Mouse (Mus musculus) heart, embryonic 14.5 days (tissue): ENCODE results near the gene Lpin2. TPM values are rescaled to one million over a fixed set of nuclear protein-coding genes. Genes with fewer than 3 reads are reported as not detected.

Experiments used
- ATAC-seq: fragments of 200-750 bp; cut with Nextera tagmentation; 2 replicates; pipeline ENCODE4 v1.8.0; 2017; ENCODE audit warnings: low read depth, moderate TSS enrichment; ENCODE audit not compliant: insufficient number of reproducible peaks, insufficient read depth, low FRiP score
- H3K27ac ChIP-seq, 2 experiments: fragments of 200-500 bp in 1 of 2; fragments of 300-500 bp in 1 of 2; sonication (generic) in 1 of 2; replicated peaks in 1 of 2; 2 replicates each; pipeline ENCODE4 v1.5.1; 2012 to 2014; ENCODE audit warnings: low read depth in 2 of 2, low read length in 2 of 2, control low read depth in 1 of 2, mild to moderate bottlenecking in 1 of 2, mixed read lengths in 1 of 2; ENCODE audit not compliant: control insufficient read depth in 1 of 2, insufficient read depth in 1 of 2
- H3K27me3 ChIP-seq: fragments of 300-500 bp; sonication (generic); 2 replicates; pipeline ENCODE4 v1.6.1; 2014; ENCODE audit warnings: mild to moderate bottlenecking, low read length, control low read depth; ENCODE audit not compliant: control insufficient read depth, insufficient read depth
- H3K36me3 ChIP-seq: fragments of 300-500 bp; sonication (generic); 2 replicates; pipeline ENCODE4 v1.6.1; 2014; ENCODE audit warnings: mild to moderate bottlenecking, control low read depth, low read length, mixed read lengths; ENCODE audit not compliant: control insufficient read depth, insufficient read depth
- H3K4me1 ChIP-seq, 2 experiments: fragments of 200-500 bp in 1 of 2; fragments of 300-500 bp in 1 of 2; sonication (generic) in 1 of 2; 2 replicates each; pipeline ENCODE4 v1.6.1; 2012 to 2014; ENCODE audit warnings: low read length in 2 of 2, control low read depth in 1 of 2, mixed read lengths in 1 of 2; ENCODE audit not compliant: control insufficient read depth in 2 of 2, insufficient read depth in 2 of 2
- H3K4me2 ChIP-seq: fragments of 300-500 bp; sonication (generic); 2 replicates; pipeline ENCODE4 v1.6.1; 2014; ENCODE audit warnings: mild to moderate bottlenecking, low read length
- H3K4me3 ChIP-seq, 2 experiments: fragments of 200-500 bp in 1 of 2; fragments of 300-500 bp in 1 of 2; sonication (generic) in 1 of 2; 2 replicates each; pipeline ENCODE4 v1.5.1; 2012 to 2014; ENCODE audit warnings: low read length in 2 of 2, mild to moderate bottlenecking in 2 of 2, control low read depth in 1 of 2, low read depth in 1 of 2, moderate library complexity in 1 of 2; ENCODE audit not compliant: control insufficient read depth in 1 of 2, insufficient read depth in 1 of 2
- H3K9ac ChIP-seq: fragments of 300-500 bp; sonication (generic); 2 replicates; pipeline ENCODE4 v1.6.1; 2014; ENCODE audit warnings: mild to moderate bottlenecking, low read length
- H3K9me3 ChIP-seq: fragments of 300-500 bp; sonication (generic); 2 replicates; pipeline ENCODE4 v1.6.1; 2016; ENCODE audit warnings: low read length, control low read depth; ENCODE audit not compliant: control insufficient read depth
- WGBS: fragments of 180-500 bp; shearing (Covaris S2); extraction: QIAGEN DNeasy Blood & Tissue Kit; methylation state at CpG from one replicate; pipeline ENCODE4 v1.1.7; 2014; 5-methylcytosine and 5-hydroxymethylcytosine counted together
- polyA plus RNA-seq: library from polyadenylated mRNA; unstranded; fragments of >200 nt; fragmentation: Nextera tagmentation; extraction: Ambion mirVana; gene quantifications from 2 replicates; pipeline ENCODE4 v1.2.1, GENCODE M21; 2014

The Lpin2 gene
- polyA plus RNA-seq, 1 experiment from 2014 or later: 15.2 TPM

DNA sequence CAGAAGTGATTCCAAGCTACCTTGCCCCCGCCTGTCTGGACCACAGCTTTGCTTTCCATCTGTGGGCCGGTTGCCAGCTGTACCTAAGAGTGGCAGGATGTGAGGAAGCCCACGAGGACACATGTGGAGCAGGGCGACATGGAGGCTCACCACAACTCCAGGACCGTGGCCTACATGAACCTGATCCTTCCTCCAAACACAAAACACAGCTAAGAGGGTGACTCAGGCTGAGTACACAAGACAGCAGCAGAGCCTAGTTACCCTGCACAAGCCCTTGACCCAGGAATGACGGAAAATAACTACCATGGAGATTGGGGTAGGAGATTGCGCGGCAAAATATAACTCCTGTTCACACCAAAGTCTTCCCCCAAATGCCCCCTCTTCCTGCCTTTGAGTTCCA lies 85.0 kb downstream of the Lpin2 start:
- H3K27ac ChIP-seq: peak overlapping the region in 1 of 2 experiments; percentile 82; a peak in 1 of 4 replicates

DNA sequence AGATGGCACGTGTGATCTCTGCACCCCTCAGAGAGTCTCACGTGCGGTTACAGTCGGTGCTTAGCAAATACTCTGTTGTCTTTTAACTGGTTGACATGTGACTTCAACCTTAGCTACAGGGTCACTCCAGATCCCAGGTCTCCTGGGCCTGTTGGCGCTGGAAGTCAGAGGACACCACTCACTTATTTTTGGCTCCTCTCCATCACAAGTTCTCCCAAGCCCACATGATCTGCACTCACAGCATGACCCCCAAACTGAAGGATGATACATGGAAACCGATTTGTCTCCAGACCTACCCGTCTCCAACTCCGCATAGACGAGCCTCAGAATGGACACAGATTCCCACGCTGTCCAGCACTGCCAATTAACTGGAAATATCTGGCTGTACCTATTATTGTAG lies 85.8 kb downstream of the Lpin2 start:
- Histone ChIP-seq H3K27ac (peak overlapping the region; percentile 82 to 86), H3K36me3 (peaks cover 8% of the 10 kb centered on the region), H3K4me3 (no peak overlapping the region), H3K9me3 (no peaks in the 10 kb centered on the region), H3K4me1 (peaks cover 40 to 51% of the 10 kb centered on the region in 2 experiments), H3K27me3 (no peaks in the 10 kb centered on the region), H3K9ac (no peak overlapping the region), H3K4me2 (peak overlapping the region; percentile 9; the same call in 1 of the 2 replicates)
- WGBS: 48% methylated on average over 10 of the region's 10 CpGs
- ATAC-seq: peak; percentile 19; the same call in 1 of the 2 replicates

More for the DNA sequence above, 85.0 kb downstream of the Lpin2 start:
- 73% methylated on average over 8 of the region's 8 CpGs for WGBS
- H3K36me3 ChIP-seq: peaks cover 1% of the 10 kb centered on the region; the same call in 1 of the 2 replicates
- H3K9me3 ChIP-seq: no peaks in the 10 kb centered on the region
- no peak overlapping the region for H3K9ac ChIP-seq
- H3K4me1 ChIP-seq: peaks cover 40 to 51% of the 10 kb centered on the region in 2 experiments
- no peak overlapping the region for H3K4me3 ChIP-seq
- no peak for ATAC-seq
- H3K27me3 ChIP-seq: no peaks in the 10 kb centered on the region
- no peak overlapping the region for H3K4me2 ChIP-seq

DNA sequence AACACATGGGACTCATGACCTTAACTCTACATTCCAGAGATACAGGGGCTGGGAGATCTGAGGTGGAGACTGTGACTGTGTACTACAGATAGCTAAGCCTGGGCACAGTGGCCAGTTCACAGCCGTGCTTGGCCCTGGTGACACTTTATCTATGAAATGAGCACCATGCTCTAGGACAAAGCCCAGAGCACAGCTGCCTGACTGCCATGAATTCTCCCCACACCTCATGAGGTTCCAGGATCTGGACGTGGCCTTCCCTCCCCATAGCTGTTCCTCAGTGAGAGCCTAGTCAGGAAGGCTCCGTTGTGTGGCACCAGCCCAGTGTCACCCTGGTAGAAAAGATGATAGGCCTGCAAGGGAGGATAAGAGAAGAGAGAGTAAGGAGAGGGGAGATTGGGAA lies 86.2 kb downstream of the Lpin2 start:
- Histone ChIP-seq H3K36me3 (peaks cover 12% of the 10 kb centered on the region), H3K9me3 (no peaks in the 10 kb centered on the region), H3K4me2 (peak overlapping the region; percentile 9; the same call in 1 of the 2 replicates), H3K9ac (no peak overlapping the region), H3K4me1 (peaks cover 40 to 51% of the 10 kb centered on the region in 2 experiments), H3K4me3 (no peak overlapping the region), H3K27ac (peak overlapping the region; percentile 82 to 86), H3K27me3 (no peaks in the 10 kb centered on the region)
- 24% methylated on average over 3 of the region's 3 CpGs for WGBS
- peak; percentile 75 for ATAC-seq

DNA sequence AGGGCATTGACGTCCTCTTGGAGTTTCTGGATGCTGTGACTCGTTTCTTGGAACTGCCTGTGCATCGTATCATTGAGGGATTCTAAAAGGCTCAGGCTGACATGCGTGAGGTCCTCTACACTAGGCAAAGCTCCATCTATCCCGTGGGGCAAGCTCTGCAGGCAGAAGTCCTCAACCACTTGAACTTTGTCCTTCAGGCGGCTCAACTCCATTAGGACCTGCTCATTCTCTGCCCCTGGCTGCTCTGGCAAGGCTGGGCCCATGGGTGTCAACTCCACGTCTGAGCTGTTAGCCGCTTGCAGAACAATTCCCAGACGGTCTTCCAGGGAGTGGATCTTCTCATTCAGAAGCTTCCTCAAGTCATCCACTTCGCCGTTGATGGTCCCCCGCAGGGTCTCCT lies 91.5 kb downstream of the Lpin2 start:
- Histone ChIP-seq H3K4me1 (peaks cover 11 to 13% of the 10 kb centered on the region in 2 experiments), H3K9me3 (no peaks in the 10 kb centered on the region), H3K27me3 (no peaks in the 10 kb centered on the region), H3K4me3 (no peak overlapping the region), H3K9ac (no peak overlapping the region), H3K4me2 (no peak overlapping the region), H3K36me3 (peaks cover 28% of the 10 kb centered on the region), H3K27ac (no peak overlapping the region)
- 87% methylated on average over 12 of the region's 12 CpGs for WGBS
- no peak for ATAC-seq

DNA sequence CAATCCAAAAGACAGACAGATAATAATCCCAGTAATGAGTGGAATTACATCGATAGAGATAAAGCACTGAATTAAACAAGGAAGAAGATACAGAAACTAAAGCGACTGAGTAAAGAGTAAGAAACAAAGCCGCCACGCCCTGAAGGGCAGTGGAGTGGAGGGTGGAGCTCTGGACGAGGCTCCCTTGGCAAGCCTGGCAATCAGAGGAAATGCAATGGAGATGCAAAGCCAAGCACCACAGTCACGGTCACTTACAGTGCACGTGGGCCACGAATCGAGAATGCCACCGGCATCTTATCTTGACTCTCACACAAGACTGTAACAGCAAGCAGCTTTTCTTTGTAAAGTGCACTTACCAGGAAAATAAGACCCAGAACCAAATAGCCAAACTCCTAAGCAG lies 94.4 kb downstream of the Lpin2 start:
- Histone ChIP-seq H3K4me1 (peaks cover 2 to 7% of the 10 kb centered on the region in 2 experiments; a peak in 1 of 4 replicates), H3K27ac (no peak overlapping the region), H3K9me3 (no peaks in the 10 kb centered on the region), H3K9ac (no peak overlapping the region), H3K36me3 (peaks cover 28% of the 10 kb centered on the region), H3K4me2 (no peak overlapping the region), H3K27me3 (no peaks in the 10 kb centered on the region), H3K4me3 (no peak overlapping the region)
- 51% methylated on average over 10 of the region's 10 CpGs for whole genome bisulfite sequencing
- no peak for ATAC-seq

DNA sequence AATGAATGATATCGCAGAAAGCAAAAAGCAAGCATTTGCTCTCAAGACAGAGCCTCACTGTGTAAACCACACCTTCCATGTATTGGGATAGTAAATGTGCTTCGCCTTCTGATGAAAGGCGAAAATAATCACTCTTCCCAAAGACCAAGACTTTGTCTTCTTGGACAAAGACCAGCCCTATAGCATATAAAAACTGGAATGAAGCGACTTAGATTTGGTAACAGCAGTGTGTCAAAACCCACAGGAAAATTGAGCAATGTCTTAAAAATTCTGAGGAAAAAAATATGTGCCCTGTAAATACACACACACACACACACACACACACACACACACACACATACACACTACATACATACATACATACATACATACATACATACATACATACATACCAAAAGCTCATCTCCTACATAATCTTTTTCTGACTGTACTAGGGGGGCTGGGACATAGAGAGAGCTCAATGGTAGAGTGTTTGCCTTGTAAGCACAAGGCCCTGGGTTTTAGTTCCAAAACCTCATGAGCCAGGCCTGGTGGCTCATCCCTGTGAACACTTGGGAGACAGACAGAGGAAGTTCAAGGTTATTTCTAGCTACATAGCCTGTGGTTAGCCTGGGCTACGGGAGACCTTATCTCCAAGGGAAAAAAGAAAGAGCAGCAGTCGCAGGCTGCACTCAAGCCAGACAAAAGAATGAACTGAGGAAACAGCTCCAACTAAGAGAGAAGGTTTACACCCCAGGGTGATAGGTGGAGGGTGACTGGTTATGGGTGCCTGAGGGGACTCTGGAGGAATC lies 95.5 kb downstream of the Lpin2 start:
- H3K4me1 ChIP-seq: peaks cover 6 to 14% of the 10 kb centered on the region in 2 experiments
- no peaks in the 10 kb centered on the region for H3K27me3 ChIP-seq
- ATAC-seq: no peak
- no peak overlapping the region for H3K27ac ChIP-seq
- H3K36me3 ChIP-seq: peaks cover 22% of the 10 kb centered on the region
- H3K9ac ChIP-seq: no peak overlapping the region
- no peak overlapping the region for H3K4me3 ChIP-seq
- no peaks in the 10 kb centered on the region for H3K9me3 ChIP-seq
- 85% methylated on average over 6 of the region's 6 CpGs for WGBS
- H3K4me2 ChIP-seq: no peak overlapping the region

DNA sequence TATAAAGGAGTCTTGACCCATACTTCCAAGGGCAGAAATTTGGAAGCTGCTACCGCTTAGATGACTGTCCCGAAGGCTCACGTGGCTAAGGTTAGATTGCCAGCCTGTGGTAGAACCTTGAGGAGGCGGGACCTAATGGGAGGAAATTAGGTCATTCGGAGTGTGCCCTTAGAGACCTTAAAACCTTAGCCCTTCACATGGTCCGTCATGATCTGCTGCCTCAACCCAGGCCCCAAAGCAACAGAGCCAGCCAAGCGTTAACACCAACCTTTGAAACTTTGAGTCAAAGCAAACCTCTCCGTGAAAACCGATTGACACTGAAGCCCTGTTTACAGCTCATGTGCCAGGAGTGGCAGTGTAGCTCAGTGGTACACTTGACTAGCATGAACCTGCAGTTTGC lies 100.4 kb downstream of the Lpin2 start:
- Histone ChIP-seq H3K9me3 (no peaks in the 10 kb centered on the region), H3K4me3 (no peak overlapping the region), H3K27me3 (no peaks in the 10 kb centered on the region), H3K9ac (no peak overlapping the region), H3K36me3 (no peaks in the 10 kb centered on the region), H3K4me1 (peaks cover 38 to 59% of the 10 kb centered on the region in 2 experiments), H3K4me2 (no peak overlapping the region), H3K27ac (peak overlapping the region; percentile 57 to 75)
- ATAC-seq: no peak
- 84% methylated on average over 9 of the region's 9 CpGs for WGBS
